Mouse (Mus musculus) ES-Bruce4 (cell line): ENCODE data around the gene Dnajc11. TPM values are rescaled to one million over a fixed set of nuclear protein-coding genes. Genes with fewer than 3 reads are reported as not detected.

ENCODE experiments used
- H3K27ac ChIP-seq: 2 replicates; pipeline ENCODE4 v1.5.1; 2012; ENCODE audit warnings: low read length, inconsistent platforms; ENCODE audit not compliant: insufficient read depth
- H3K27me3 ChIP-seq: 2 replicates; pipeline ENCODE4 v1.6.1; 2012; ENCODE audit warnings: mild to moderate bottlenecking, low read length, inconsistent platforms; ENCODE audit not compliant: control insufficient read depth, poor library complexity, insufficient read depth, severe bottlenecking
- H3K36me3 ChIP-seq: 2 replicates; pipeline ENCODE4 v1.6.1; 2012; ENCODE audit warnings: inconsistent platforms, mild to moderate bottlenecking, low read length, moderate library complexity; ENCODE audit not compliant: control insufficient read depth, poor library complexity, insufficient read depth, severe bottlenecking
- H3K4me1 ChIP-seq: one replicate; pipeline ENCODE4 v1.8.1; 2011; ENCODE audit warnings: low read length; ENCODE audit not compliant: control insufficient read depth, insufficient read depth
- H3K4me3 ChIP-seq: 2 replicates; pipeline ENCODE4 v1.5.1; 2011; ENCODE audit warnings: low read depth, mild to moderate bottlenecking, low read length
- H3K9ac ChIP-seq: 2 replicates; pipeline ENCODE4 v1.6.1; 2012; ENCODE audit warnings: low read depth, mild to moderate bottlenecking, inconsistent platforms; ENCODE audit not compliant: poor library complexity, severe bottlenecking
- H3K9me3 ChIP-seq: replicated peaks from 2 replicates; pipeline ENCODE4 v1.6.1; 2012; ENCODE audit warnings: mild to moderate bottlenecking, low read length, inconsistent platforms; ENCODE audit not compliant: control insufficient read depth, poor library complexity, insufficient read depth, severe bottlenecking
- CTCF ChIP-seq: IDR thresholded peaks from one replicate; pipeline ENCODE4 v1.8.1; 2011; ENCODE audit warnings: low read depth, low read length
- EP300 ChIP-seq: IDR thresholded peaks from 2 replicates; pipeline ENCODE4 v1.6.1; 2011; ENCODE audit warnings: low read depth, low read length; ENCODE audit not compliant: insufficient read depth
- POLR2A ChIP-seq: IDR thresholded peaks from one replicate; pipeline ENCODE4 v1.8.1; 2011; ENCODE audit warnings: low read length; ENCODE audit not compliant: insufficient read depth
- polyA plus RNA-seq: library from polyadenylated mRNA; stranded (reverse); fragments of >200 nt; gene quantifications from 2 replicates; pipeline ENCODE4 v1.2.4, GENCODE M21; 2011; ENCODE audit warnings: low read depth; ENCODE audit not compliant: missing spikeins, insufficient read depth, insufficient read length

Gene Dnajc11
- polyA plus RNA-seq, result 89.1 and 95.3 TPM in 2 replicates

GRCm38 (mm10) chr4:151933505-151934214, at the start of gene Dnajc11:
Gene Dnajc11, plus strand, starts transcription at chr4:151933691.
- Histone ChIP-seq H3K4me1 (no peaks in the 10 kb centered on the region), H3K9me3 (no peaks in the 10 kb centered on the region), H3K27ac (no peak within 1 kb of the TSS), H3K9ac (peak within 1 kb of the TSS; percentile 95), H3K27me3 (no peaks in the 10 kb centered on the region), H3K4me3 (peak within 1 kb of the TSS; percentile 99), H3K36me3 (no peaks in the 10 kb centered on the region; the same call in 1 of the 2 replicates)
- 0 out of 2 replicates have a peak, but pooled peaks have one; percentile 35 for TF ChIP-seq EP300
- peak; percentile 94 for TF ChIP-seq CTCF
- peak; percentile 26 for TF ChIP-seq POLR2A

DNA sequence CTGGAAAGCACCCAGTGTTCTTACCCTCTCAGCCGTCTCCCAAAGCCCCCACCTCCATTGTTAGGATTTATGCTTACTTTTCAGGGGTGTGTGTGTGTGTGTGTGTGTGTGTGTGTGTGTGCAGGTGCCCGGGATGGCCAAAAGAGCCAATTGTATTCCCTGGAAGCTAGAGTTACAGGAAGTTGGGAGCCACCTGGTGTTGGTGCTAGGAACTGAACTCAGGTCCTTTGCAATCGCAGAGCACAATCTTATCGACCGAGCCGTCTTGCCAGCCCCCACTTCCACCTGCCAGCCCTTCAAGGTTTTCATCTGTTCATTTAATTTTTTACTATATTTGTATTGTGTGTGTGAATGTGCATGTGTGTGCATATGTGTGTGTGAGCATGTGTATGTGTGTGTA, 40.2 kb upstream of the Dnajc11 start:
- Histone ChIP-seq H3K27ac (no peak overlapping the region), H3K36me3 (no peaks in the 10 kb centered on the region), H3K4me3 (no peak overlapping the region), H3K4me1 (no peaks in the 10 kb centered on the region), H3K27me3 (no peaks in the 10 kb centered on the region), H3K9me3 (no peaks in the 10 kb centered on the region), H3K9ac (no peak overlapping the region)
- TF ChIP-seq CTCF (peak; percentile 43), POLR2A (no peak)

- H3K9me3 ChIP-seq, result no peaks in the 10 kb centered on the region
- no peak overlapping the region for H3K9ac ChIP-seq
- H3K4me1 ChIP-seq, result no peaks in the 10 kb centered on the region
- H3K27ac ChIP-seq, result no peak overlapping the region
- no peaks in the 10 kb centered on the region for H3K27me3 ChIP-seq
- H3K4me3 ChIP-seq, result no peak overlapping the region
- TF ChIP-seq CTCF, result no peak
- no peaks in the 10 kb centered on the region for H3K36me3 ChIP-seq
Observed at GRCm38 (mm10) chr4:151894926-151895325, 38.6 kb upstream of the Dnajc11 start.

DNA sequence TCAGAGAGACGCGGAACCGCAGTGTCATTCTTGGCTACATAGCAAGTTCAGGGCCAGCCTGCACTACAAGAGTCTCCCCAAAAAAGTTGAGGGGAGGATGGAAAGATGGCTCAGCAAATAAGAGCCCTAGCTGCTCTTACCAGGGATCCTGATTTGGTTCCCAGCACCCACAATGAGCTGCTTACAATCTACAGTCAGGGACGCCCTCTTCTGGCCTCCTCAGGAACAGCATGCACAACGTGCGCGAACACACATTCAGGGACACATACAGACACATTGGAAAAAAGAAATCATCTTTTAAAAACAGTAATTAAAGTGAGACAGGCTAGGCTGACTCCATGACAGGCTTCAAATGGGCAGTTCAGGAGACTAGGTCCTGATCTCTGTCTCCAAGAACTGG, 37.9 kb upstream of the Dnajc11 start:
- Histone ChIP-seq H3K27ac (no peak overlapping the region), H3K36me3 (no peaks in the 10 kb centered on the region), H3K4me1 (no peaks in the 10 kb centered on the region), H3K9me3 (no peaks in the 10 kb centered on the region), H3K27me3 (no peaks in the 10 kb centered on the region), H3K4me3 (no peak overlapping the region), H3K9ac (no peak overlapping the region)
- TF ChIP-seq POLR2A (no peak), CTCF (peak; percentile 45)

DNA sequence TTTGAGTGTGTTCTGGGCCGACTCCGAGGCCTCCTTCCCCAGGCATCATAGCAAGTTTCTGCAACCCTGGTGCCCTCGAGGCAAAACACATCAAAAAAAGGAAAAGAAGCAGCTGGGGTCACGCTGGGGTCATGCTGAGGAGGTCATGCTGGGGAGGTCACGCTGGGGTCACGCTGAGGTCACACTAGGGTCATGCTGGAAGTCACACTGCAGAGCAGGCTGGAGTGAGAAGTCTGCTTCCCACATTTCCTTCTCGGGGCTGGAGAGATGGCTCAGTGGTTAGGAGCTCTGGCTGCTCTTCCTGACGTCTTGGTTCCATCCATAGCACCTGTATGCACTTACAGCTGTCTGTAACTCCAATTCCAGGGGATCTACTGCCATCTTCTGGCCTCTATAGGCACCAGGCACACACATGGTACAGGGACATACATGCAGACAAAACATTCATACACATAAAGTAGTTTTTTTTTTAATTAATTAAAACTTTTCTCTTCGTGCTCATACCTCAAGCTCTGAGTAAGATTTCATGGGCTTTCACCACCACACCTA, 36.3 kb upstream of the Dnajc11 start:
- no peak overlapping the region for H3K4me3 ChIP-seq
- no peak overlapping the region for H3K27ac ChIP-seq
- TF ChIP-seq POLR2A, result no peak
- peak; percentile 16 for TF ChIP-seq CTCF
- H3K4me1 ChIP-seq, result no peaks in the 10 kb centered on the region
- H3K9ac ChIP-seq, result no peak overlapping the region
- no peaks in the 10 kb centered on the region for H3K9me3 ChIP-seq
- no peaks in the 10 kb centered on the region for H3K36me3 ChIP-seq
- no peaks in the 10 kb centered on the region for H3K27me3 ChIP-seq

- no peak overlapping the region for H3K9ac ChIP-seq
- H3K9me3 ChIP-seq, result no peaks in the 10 kb centered on the region
- no peaks in the 10 kb centered on the region for H3K36me3 ChIP-seq
- no peak overlapping the region for H3K4me3 ChIP-seq
- no peaks in the 10 kb centered on the region for H3K27me3 ChIP-seq
- no peak overlapping the region for H3K27ac ChIP-seq
- TF ChIP-seq EP300, result no peak
- no peak for TF ChIP-seq POLR2A
- no peak for TF ChIP-seq CTCF
- peaks cover 4% of the 10 kb centered on the region for H3K4me1 ChIP-seq
Observed at GRCm38 (mm10) chr4:151898600-151899245, 34.8 kb upstream of the Dnajc11 start.
